Mouse (Mus musculus): Measurements from ENCODE around the gene Nhlrc4. TPM values are rescaled to one million over a fixed set of nuclear protein-coding genes. Genes with fewer than 3 reads are reported as not detected.
A peak's percentile ranks its signal among the peaks of the same experiment; 100 is the strongest.

The Nhlrc4 gene
- under 1 TPM; 0.41 to 0.74 (median 0.48) TPM for total RNA-seq (2022)

DNA sequence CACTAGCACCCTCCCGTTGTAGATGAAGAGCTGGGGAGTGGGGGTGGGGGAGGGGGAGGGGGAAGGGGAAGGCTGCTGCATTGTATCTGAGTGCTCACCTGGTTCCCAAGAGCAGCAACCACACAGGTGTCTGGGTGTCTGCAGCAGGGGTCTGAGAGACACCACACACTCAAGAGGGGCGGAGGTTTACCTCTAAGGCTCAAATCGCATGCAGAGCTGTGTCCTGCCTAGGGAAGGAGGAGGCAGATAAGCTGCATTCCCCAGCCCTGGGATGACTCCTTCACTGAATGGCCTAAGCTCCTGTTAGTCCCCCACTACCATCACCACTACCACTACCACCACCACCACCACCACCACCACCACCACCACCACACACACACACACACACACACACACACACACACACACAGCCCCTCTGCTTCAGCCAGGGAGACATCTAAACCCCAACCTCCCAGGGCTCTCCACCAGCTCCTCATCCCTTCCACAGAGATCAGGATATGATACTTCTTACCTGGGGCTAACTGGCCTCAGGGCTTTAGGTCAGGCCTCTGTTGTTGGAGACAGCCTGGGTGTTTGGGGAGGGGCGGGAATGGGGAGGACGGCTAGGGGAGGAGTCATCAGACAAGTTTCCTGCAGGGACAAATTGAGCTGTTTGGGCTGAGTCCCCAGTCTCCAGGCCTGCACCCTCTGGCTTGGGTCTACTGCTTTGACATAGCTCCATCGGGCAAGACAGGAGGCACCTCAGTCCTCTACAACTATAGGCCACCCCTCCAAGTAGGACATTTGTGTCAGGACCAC lies at the start of gene Nhlrc4, which contains the start of gene Pigq:
TSS of gene Nhlrc4 (minus strand) at position 596 of the 798 bp plus-strand sequence.
TSS of gene Pigq (minus strand) at position 571 of the 798 bp plus-strand sequence.
- DNase-seq (ENCODE audit: low spot score in 2 of 2): no peak

DNA sequence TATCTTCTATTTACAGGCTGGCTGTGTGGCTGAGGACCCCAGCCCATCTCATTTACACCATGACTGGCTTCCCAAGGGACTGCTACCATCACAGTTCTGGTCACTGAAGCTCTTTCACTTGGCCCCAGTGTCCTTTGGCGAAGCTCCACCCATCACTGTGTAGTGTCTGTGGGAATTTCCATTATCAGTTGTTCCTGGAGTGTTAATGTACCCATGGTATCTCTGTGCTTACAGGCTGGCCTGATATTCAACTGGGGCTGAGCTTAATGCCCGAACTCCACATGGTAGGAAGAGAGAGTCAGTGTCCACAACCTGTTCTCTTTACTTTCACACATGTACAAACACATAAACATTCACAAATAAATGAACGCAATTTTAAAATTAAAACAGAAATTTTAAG lies 48.7 kb upstream of the Nhlrc4 start:
- no peak for DNase-seq (ENCODE audit: low spot score in 2 of 2)

DNA sequence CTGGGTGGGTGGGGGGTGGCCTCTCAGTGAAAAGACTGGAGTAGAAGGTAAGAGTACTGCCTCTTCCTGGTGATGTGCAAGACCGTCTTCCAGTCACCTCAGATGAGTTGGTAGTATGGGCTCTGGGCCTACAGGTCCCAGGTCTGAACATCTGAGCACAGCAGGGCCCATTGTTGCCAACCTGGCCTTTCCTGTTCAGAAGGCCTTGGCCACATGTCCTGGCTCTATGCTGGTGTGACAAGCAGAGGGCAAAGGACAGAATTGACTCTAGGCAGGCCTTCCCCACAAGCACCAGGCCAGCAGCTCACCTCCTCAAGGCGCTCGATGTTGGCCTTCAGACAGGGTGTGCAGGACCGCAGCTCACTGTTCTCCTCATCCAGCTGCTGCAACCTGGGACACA lies 47.5 kb upstream of the Nhlrc4 start:
- DNase-seq (ENCODE audit: low spot score in 2 of 2): no peak

DNA sequence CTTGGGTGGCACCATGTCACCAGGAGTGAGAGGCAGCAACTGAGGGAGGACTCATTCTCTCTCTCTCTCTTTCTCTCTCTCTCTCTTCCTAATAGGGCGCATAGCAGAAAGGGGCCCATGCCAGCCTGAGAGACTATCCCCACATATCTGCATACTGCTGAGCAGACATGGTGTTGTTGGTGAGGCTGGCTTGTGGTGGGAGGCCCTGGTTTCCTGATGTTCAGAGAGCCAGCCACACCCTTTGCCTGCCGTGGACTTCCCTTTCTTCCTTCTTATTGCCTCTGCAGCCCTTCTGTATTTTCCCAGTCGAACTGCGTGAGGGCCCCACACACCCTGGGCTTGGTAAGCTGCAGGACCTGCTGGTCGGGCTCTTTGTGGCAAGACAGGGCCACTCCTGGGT lies 45.6 kb upstream of the Nhlrc4 start:
- no peak for DNase-seq (ENCODE audit: low spot score in 2 of 2)

DNA sequence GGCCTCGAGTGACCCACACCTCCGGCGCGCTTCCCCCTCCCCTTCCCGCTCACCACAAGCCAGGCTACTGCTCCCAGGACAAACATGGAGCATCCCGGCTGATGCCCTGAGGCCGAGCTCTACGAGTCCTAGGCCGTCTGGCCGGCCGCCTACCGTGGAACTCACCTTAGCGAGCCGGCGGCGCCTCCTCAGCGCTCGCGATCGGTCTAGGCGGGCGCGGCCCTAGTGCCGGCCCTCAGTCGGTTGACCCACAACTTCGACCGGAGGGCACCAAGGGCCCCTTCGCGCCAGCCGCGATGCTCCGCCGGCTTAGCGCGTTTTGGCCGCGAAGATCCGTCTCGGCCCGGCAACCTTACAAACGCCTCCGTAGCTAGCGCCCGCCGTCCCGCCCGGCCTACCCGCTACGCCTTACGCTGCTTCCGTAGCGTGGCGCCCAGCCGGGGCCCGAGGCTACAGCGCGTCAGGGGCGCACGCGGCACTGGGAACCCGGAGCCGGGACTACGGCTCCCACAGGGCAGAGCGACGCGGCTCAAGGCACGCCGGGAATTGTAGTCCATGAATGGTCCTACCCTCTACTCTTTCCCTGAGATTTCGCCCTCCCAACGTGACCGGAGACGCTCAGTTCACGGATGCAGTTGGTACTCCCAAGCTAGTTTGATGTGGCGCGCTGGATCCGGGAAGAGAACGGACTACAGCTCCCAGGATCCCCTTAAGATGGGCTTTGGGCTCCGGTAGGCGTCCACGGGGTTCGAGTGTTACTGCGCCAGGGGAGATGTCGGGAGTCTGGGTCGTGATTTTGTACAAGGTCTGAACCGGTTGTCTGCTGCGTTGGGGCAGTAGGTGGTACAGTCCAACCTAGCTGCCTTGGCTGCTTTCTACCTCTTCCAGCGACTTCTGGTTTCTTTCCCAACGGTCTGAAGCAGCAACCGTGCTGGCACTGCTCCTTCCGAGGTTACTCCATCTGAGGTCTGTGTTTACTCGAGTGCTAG lies 40.8 kb upstream of the Nhlrc4 start, which contains the start of gene Capn15:
TSS of gene Capn15 (minus strand) at position 491 of the 989 bp plus-strand sequence.
- peak; percentile 89 to 96 for DNase-seq (ENCODE audit: low spot score in 2 of 2)

DNA sequence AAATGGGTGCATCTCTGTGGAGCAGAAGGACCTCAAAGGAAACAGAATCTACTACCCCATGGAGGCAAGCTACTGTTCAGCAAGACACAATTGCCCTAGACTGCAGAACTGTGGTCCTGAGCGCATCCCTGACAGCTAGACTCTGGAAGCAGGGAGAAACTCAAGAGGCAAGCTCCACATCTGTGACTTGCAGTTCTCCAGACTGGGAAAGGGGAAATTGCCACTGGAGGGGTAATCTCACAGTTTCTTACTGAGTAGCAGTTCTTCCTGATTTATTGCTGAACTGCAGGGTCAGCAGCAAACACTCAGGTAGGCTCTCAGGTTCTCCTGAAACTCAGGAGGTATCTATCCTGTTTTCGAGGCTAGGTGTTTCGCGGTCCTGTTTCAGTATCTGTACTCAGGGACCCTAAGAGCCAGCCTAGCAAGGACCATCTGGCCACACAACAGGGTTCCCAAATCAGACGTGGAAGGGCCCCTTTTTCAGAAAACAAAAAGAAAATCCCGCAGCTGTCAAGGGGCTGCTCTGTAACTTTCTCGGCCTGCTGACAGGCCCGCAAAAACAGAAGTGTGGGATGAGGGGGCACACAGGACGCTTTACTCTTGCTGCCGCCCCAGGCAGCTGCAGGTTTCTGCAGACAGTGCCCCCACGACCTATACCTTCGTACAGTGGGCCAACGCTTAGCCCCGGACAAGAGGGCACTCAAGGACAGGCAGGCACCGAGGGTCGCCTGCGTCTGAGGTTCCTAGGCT lies 40.0 kb upstream of the Nhlrc4 start:
- DNase-seq (ENCODE audit: low spot score in 2 of 2): no peak

DNA sequence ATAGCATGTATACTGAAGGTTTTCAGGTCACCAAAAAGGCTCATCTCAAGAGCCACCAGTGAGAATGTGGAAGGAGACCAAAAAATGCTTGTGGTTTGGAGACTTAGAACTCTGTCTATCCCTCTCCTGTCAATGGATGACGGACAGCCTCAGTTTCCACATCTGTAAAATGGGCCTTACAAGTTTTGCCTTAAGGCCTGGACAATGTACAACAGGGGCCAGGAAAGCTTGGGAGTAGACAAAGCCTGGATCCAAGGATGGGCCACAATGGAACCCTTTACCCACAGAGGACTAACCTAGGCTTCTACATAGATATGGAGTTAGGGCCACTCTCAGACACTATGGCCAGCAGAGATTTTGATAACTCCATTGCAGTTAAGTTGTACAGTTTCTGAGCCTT lies 39.3 kb upstream of the Nhlrc4 start:
- no peak for DNase-seq (ENCODE audit: low spot score in 2 of 2)

DNA sequence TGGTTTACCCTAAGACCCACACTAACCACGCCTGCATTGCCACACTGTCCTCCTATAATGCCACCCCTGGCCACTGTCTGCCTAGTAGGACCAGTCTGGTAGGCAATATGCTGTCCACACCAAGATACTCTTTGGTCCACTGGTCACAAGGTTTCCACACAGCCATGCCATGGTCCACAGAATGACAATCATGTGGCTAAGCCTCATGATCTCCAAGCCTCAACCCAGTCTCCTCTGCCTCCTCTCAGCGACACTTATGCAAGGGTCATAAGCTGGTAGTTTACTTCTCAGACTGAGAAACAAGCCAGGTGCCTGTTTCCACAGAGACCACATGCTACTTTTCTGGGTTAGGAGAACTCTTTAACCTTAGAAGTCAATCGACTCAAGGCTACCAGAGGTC lies 38.2 kb upstream of the Nhlrc4 start:
- DNase-seq (ENCODE audit: low spot score in 2 of 2): no peak

DNA sequence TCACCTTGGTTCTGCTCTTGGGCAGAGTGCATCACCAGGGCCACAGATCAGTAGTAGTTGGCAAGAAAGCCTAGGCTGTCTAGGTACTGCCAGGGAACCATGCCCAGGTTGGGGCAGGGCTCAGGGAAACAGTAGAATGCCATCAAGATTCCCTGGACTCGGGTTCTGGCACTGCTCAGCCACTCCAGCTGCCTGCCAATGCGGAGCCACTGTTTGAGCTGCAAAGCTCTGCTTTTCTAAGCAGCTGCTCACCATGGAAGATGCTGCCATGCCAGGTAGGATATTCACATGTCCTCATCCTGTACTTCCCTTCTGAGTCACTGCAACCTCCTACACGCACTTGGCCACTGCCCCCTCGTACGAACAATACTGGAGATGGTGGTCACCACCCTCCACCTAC lies 36.1 kb upstream of the Nhlrc4 start:
- peak in 1 of 2 experiments; percentile 54 for DNase-seq (ENCODE audit: low spot score in 2 of 2)

DNA sequence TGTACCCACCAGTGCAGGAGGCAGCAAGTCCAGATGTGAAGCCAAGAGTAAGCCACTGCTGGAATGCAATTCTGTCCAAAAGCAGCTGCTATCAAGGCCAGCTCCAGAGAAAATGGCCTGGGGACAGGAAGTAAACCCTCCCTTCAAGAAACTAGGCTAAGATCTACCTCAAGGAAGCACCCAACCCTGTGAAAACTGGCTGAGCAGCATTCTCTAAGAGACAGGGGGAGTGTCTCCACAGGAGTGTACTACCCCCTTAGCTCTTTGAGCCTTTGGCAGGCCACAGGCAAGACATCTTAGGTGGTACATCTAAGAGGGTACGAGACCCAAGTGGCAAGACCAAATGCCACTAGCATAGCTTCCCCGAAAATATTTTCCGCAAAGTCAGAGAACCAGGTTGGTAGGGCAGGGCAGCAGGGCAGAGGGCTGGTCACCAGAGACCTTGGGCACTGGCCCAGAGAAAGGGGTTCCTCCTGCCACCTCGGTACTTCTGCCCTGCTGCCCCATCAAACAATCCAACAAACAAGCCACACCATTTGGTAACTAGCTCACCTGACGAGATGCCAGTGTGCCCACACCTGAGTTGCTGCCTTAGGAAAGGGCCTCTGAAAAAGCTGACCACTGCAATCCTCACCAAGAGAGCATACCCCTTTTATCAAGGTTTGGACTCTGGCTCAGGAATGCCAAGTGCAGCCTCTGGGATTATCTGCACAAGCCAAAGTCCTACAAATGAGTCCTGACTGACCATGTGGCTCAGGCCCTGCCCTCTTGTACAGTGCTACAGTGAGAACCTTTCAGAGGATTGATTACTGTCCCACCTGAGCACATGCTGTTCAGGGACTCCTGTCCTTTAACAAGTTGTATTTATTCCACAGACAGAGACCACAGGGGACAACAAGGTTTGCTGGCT lies 35.3 kb upstream of the Nhlrc4 start:
- no peak for DNase-seq (ENCODE audit: low spot score in 2 of 2)

DNA sequence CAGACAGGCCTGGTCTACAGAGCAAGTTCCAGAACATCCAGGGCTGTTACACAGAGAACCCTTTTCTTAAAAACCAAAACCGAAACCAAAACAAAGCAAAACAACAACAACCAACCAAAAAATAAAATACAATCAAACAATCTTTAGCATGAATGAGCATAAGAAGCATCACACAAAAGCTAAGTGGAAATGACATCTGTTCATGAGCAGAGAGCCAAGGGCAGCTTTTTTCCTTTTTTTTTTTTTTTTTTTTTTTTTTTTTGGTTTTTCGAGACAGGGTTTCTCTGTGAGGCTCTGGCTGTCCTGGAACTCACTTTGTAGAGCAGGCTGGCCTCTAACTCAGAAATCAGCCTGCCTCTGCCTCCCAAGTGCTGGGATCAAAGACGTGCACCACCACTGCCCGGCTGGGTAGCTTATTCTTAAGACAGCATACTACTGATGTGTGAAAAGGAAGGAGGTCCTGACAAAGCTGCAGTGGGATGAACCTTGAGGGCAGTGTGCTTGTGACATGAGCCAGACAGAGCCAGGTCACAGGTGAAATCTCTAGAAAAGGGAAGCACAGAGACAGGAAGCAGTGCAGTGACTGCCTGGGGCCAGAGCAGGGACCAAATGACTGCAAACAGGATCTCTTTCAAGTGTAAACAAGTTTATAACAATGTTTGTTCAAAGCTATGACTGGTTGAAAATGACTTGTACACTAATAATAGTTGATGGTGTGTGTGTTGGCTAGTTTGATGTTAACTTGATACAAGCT lies 26.4 kb upstream of the Nhlrc4 start:
- no peak for DNase-seq (ENCODE audit: low spot score in 2 of 2)

DNA sequence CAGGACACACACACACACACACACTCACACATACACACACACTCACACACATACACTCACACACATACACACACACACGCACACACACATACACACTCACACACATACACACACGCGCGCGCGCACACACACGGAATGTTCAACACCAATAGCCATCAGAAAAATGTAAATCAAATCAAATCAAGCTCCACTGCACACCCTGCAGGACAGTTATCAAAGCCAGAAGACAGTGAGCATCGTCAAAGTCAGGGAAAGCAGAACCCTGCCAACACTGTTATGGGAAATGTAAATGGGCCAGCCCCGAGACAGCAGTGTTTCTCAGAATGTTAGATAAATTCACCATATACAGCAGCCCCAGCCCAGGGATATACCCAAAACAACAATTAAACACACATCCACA lies 25.7 kb upstream of the Nhlrc4 start:
- DNase-seq (ENCODE audit: low spot score in 2 of 2): no peak

DNA sequence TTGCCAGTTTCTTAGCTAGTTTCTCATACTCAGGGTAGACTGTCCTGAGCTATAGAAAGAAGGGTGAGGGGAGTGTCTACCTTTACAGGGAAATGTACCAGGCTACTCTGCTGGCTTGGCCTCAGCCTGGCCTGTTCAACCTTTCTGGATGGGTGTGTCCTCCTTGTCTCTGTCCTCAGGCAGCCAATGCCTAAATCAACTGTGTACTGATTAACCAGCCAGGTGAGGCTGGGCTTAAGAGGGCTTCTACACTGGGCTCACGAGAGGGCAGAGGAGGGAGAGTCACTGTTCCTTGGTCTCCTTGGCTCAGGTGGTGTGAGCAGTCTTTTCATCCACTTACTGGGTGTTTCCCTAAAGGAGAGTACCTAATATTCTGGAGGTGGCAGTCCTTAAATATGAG lies 23.4 kb upstream of the Nhlrc4 start:
- DNase-seq (ENCODE audit: low spot score in 2 of 2): no peak

DNA sequence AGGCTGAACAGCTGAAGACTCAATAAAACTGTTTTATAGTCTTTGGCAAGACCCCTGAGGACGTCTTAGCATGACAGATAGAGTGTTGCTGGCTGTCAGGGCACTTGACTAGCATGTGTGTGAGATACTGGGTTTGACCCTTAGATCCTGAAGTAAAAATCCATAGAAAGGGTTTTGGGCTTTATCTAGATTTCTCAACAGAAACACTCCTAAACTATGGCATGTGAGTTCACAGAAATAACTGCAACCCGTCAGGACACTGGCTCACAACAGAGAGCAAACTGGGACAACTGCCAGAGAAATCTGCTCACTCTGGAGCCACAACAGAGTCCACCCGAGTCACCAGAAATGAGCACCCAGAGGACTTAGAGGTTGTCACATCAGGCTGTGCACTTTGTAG lies 22.9 kb upstream of the Nhlrc4 start:
- no peak for DNase-seq (ENCODE audit: low spot score in 2 of 2)

DNA sequence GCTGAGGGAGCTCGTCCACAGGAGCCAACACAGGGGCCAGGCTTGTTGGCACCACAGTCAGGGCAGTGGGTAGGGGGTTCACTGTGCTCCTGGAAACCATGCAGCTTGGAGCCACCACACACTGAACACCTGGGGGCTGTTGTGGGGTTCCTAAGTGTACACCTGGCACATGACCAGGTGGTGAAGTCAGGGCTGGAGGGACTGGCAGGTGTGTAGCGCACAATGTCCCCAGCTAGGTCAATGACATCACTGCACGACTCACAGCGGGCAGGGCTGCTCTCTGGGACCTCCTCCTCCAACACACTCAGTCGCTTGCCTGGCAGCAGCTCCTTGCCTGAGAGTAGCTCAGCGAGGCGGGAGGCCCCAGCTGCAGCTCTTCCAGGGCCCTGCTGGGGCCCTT lies 19.5 kb upstream of the Nhlrc4 start:
- DNase-seq (ENCODE audit: low spot score in 2 of 2): no peak

DNA sequence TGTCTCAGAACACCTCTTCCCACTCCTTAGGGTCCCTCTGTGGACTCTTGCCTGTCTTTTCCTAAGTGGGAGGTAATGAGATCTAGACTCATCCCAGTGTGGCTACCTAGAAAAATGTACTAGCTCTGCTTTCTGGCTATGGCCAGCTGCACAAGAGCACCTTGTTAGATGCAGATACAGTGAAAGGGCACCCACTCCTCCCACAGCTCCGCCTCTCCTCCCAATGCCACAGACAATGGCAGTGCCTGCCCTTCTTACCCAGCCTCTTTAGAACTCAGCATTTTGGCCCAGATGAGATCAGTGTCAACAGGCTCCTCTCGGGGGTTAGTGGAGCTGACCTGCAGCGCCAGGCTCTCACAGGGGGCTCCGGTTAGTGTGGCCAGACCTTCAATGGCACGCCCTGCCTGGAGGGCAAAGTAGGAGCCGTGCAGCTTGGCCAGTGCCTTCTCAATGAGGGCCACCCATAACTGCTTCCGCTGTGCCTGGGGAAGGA lies 17.7 kb upstream of the Nhlrc4 start:
- no peak for DNase-seq (ENCODE audit: low spot score in 2 of 2)

DNA sequence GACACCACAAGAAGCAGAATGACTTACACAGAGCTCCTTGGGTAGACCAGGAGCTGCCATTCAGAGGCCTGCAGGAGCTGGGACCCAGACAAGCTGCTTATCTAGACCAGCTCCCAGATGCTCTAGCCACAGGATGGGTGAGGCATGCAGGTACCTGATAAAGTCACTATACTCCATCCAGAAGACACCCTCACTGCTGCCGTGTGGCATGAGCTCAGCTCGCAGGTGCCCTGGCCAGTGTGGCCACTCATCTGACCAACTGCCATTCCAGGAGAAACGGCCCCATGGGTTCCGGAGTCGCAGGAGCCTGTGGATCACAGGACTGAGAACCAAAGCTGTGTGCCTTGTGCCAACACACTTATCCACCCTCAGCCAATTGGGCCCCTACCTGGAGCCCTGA lies 16.8 kb upstream of the Nhlrc4 start:
- DNase-seq (ENCODE audit: low spot score in 2 of 2): no peak

DNA sequence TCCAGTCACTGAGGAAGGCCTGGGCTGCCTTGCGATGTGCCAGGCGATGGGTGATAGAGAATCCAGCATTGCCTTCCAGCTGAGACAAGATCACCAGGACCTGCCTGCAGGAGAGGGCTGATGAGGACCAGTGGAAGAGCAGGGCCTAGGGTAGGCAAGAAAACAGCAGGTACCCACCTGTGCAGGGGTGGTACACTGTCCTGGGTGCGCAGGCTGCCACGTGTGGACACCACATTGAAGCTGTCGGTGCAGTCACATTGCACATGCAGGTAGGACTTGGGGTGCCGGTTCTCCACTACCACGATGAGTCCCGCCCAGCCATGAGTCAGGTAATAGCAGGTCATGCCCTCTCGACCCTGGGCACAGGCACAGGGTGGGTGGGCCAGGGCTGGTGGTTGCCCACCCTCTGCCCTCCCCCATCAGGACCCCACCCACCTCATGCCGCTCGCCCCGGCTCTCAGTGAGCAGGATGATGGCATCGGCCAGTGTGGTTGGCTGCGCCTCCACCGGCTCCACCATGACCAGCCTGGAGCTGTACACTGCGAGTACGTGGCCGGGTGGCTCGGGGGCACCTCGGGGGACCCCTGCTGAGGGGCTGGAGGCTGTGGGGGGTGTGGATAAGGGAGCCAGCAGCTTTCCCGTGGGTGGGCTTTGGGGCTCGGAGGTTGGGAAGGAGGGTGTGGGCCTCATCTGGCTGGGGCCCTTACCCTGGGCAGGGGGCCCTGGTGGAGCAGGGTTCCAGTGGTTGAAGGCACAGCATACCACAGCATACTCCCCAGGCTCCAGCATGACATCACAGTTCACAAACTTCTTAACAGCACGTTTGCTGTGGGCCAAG lies 15.1 kb upstream of the Nhlrc4 start:
- DNase-seq (ENCODE audit: low spot score in 2 of 2): no peak

All from left cerebral cortex, adult 8-10 months (tissue).